Mouse (Mus musculus) CD8-positive naive resting alpha-beta T cell, adult 2 months (primary cell): ENCODE results near the gene Tmem110.

ENCODE experiments used
- DNase-seq, 2 experiments: peaks; one replicate each; pipeline ENCODE4 v3.0.0; 2022; ENCODE audit warnings: low read depth in 2 of 2, low spot score in 2 of 2

Tmem110 gene

DNA sequence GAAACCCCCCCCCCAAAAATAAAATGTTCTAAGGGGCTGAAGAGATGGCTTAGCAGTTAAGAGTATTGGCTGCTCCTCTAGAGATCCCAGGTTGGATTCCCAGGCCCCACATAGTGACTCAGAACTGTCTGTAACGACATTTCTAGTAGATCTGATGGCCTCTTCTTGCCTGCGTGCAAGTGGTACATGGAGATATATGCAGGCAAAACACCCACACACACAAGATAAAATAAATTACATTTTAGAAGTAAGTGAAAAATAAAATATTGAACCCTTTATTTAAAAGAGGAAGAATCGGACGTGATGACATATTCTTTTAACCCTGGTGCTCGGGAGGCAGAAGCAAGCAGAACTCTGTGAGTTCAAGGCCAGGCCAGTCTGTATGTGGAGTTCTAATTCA, 77.2 kb downstream of the Tmem110 start:
- no peak for DNase-seq

DNA sequence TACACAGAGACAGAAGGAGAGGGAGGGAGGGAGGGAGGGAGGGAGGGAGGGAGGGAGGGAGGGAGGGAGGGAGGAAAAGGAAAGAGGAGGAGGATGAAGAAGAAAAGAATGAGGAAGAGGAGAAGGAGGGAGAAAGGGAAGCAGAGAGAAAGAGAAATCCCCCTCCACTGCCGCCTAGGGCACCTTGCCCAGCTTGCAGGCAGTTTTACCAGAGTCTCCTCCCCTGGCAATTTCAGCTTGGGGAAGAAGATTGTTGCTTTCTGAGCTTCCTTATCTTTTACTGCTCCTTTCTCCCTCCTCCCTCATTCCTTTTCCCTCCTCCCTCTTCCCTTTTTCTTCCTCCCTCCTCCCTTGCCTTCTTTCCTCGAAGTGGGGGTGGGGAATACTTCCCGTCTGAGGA, 77.6 kb downstream of the Tmem110 start:
- DNase-seq = no peak

DNA sequence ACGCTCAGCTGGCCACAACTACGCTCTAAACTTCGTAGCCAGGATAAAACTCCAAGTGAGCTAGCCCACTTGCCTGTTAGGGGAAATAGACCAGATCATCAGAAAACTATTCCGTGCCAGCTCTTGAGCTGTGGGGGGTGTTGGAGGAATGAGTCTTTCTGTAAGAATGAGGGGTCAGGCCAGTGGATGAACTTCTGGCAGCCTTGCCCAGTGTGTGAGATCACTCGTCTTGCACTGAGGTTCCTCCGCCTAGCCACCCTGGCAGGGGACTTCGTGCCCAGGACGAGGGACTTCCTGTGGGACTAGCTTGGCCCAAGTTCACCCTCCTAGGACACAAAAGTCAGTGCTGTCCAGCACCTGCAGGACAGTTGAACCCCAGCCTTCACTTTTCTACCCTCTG, 78.9 kb downstream of the Tmem110 start:
- DNase-seq = no peak

DNA sequence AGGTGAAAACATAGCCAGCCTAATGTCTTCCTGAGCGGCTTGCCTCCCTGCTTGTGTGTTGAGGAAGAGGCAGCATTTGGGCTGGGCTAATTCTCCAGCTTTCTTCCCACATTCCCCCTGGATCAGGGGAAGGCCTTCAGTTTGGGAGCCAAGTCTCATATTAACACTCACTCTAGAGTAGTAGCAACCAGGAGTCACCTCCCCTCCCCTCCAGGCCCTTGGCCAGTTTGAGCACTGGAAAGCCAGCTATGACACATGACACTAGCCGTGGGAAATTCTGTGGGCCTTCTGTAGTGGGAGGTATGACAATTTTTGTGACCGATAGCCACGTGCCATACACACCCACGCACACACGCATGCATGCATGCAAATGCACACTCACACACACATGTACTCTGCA, 80.6 kb downstream of the Tmem110 start:
- no peak for DNase-seq

DNA sequence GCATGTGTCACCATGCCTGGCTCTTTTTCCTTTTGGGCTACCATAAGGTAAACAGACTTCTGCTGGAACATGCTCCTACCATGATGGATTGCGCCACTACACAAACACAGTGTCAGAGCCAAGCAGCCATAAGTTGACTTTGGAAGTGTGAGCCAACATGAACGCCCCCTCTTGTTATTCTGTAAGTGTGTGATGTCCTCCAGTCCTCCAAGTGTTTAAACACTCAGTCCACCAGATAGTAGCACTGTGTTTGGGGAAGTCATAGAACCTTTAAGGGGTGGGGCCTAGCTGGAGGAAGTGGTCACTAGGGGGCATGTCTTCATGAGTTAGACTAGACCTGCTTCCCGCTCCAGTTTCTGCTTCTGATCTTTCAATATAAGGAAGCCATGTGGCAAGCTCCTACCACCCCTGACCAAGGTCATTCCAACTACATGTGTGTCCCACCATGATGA, 82.5 kb downstream of the Tmem110 start:
- DNase-seq = no peak

DNA sequence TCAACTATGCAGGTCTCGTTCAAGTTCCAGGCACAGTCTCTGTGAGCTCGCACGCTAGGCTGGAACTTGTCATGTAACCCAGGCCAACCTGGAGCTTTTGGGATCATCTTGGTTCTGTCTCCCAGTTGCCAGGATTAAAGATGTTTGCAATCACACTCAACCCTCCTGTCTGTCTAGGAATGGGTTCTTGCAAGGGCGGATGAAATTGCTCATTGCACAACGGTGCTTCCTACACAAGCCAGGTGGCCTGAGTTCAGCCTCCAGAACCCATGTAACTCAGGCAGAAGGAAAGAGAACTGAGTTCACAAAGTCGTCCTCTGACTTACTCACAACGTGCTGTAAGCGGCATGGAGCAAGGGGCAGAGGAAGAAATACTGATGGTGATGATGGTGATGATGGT, 85.8 kb downstream of the Tmem110 start:
- DNase-seq = no peak

DNA sequence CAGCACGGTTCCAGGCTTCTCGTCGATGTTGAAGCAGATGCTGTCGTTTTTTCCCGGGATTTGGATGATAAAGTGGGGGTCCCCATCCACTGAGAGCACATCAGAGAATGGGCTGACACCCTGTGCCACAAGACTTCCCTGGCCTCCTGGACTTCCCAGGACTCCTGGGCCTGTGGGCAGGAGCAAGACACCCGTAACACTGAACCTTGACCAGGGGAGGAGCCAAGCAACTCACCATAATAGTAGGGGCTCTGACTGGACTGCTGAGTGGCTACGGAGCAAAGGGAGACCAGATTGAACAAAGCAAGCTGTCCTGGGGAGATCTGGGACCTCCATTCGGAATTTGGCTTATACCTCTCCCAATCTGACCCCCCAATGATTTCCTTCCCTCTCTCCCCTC, 87.3 kb downstream of the Tmem110 start:
- no peak for DNase-seq

DNA sequence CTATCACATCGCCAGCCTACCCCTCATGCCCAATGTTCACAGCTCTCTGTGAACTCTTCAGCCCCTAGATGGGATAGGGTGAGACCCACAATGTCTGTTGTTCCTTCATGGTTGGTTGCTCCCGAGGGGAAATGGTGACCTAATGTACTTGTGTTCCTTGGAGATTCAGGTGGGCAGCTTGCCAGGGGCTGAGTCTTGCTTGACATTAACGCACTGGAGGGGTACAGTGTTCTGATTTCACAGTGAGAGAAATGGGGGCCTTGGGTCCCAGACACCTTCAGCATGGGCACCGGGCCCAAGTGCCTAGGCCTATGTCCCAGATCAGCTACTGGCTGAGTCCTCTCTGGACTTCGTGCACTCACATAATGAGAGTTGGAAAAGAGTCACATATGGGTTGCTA, 88.0 kb downstream of the Tmem110 start:
- no peak for DNase-seq

DNA sequence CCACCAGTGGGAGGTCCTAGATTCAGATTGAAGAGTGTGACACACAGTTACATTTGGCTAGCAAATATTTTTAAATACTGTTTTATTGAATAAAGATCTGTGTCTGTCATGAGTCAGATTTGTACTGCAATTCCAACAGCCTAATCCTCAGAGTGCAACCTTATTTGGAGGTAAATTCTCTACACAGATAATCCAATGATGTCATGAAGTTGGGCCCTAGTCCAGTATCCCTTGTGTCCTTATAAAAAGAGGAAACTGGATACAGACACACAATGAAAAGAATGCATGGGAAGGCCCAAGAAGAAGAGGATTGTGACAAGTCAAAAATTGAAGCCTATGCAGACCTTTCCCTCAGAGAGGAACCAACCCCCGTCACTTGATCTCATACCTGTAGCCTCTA, 91.1 kb downstream of the Tmem110 start:
- no peak for DNase-seq

DNA sequence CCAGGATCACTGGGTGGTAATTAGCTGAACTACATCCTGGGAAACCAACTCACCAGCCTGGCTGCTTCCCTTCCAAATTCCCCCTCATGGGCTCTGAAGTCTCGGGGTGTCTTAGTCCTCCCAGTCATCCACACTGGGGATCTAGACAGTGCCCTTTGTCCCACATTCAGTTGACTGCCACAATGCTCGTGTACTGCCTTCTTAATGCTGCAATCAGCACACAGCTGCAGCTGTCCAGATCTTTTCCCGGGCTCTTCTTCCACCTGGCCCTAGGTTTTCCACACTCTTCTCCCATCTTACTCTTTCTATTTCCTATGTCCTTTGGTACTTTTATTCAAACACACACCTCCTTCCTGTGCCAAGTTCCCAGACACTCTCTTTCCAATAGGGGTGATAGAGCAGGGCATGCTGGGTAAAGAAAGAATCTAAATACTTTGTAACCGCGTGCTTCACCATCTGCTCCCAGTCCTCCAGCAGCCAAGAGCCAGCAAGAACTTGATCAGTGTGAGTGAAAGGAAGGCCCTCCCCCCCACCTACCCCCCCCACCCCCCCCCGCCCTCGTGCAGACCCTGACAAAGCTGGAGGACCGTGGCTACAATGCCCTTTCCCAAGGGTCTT, 96.8 kb downstream of the Tmem110 start:
- no peak for DNase-seq

DNA sequence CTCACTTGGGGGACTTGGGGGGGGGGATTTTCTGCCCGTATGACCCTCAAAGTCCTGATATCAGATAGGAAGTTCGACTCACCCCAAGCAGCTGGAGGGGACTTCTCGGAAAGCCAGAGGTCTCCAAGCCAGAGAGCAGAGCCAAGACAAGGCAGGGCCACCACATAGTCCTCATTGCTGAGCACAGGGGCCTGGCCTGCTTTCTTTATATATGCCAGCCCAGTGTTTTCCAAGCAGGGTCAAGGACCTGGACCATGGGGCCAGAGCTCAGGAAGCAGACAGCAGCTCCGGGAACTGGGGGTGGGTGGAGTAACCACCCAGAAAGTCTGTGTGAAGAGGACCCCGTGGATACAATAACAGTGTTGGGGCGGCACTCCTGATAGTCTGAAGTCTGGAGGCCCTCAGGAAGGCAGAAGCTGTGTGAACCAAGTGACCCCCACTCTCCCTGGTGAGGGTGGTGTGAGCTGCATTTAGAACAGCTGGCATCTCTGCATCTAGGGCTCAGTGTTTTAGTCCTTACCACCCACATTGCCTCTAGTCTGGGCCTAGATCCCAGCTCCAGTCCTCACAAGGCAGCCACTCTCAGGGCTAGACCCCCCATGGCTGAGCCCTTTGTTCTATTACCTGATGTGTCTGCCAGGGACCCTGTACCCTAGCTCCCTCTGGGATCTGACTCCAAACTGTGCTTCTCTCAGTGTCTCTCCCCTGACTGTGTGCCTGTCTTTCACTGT, 98.2 kb downstream of the Tmem110 start, which contains the start of gene Itih3:
Itih3 (minus strand) TSS at position 386 of the 731 bp plus-strand sequence.
- DNase-seq = no peak

DNA sequence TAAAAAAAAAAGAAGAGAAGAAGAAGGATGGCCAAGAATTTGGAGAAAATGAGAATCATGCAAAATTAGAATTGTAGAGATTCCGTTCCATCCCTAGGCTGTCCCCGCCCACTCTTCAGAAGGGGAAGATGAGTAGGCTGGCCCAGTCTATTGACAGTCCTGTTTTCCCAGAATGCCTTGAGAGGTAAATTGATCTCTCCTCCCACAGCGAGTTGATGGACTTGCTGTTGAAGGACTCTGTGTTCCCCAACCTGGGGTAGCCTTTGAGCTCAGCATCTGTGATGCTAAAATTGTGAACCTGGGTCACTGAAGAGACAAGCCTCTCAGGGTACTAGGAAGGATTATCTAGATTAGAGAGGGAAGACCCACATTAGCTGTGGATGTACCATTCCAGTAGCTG, 100.1 kb downstream of the Tmem110 start:
- no peak for DNase-seq
